Mouse (Mus musculus) spleen, adult 2 months (tissue): ENCODE measurements around the gene Srrt. TPM values are rescaled to one million over a fixed set of nuclear protein-coding genes. Genes with fewer than 3 reads are reported as not detected.
A peak's percentile ranks its signal among the peaks of the same experiment; 100 is the strongest.

Experiments
- DNase-seq, 2 experiments: peaks; one replicate each; pipeline versions ENCODE4 v3.0.0 to v3.0.0-alpha.2; 2012 to 2021; ENCODE audit warnings: low spot score in 2 of 2, low read depth in 1 of 2
- H3K27ac ChIP-seq: fragments of 200-500 bp; 2 replicates; pipeline ENCODE4 v1.5.1; 2012; ENCODE audit warnings: low read length, inconsistent platforms; ENCODE audit not compliant: insufficient read depth
- H3K27me3 ChIP-seq: fragments of 200-500 bp; 2 replicates; pipeline ENCODE4 v1.6.1; 2012; ENCODE audit warnings: mild to moderate bottlenecking, moderate library complexity, low read length, inconsistent platforms; ENCODE audit not compliant: control insufficient read depth, insufficient read depth
- H3K36me3 ChIP-seq: fragments of 200-500 bp; 2 replicates; pipeline ENCODE4 v1.6.1; 2012; ENCODE audit warnings: mild to moderate bottlenecking, low read length, inconsistent platforms; ENCODE audit not compliant: control insufficient read depth, insufficient read depth
- H3K4me1 ChIP-seq: fragments of 200-500 bp; 2 replicates; pipeline ENCODE4 v1.6.1; 2011; ENCODE audit warnings: inconsistent platforms; ENCODE audit not compliant: control insufficient read depth, insufficient read depth, insufficient read length
- H3K4me3 ChIP-seq: fragments of 200-500 bp; 2 replicates; pipeline ENCODE4 v1.5.1; 2011; ENCODE audit warnings: mild to moderate bottlenecking, inconsistent platforms; ENCODE audit not compliant: insufficient read depth, insufficient read length; ENCODE audit errors: extremely low read depth
- CTCF ChIP-seq: fragments of 200-500 bp; IDR thresholded peaks from 2 replicates; pipeline ENCODE4 v1.5.1; 2011; ENCODE audit warnings: mild to moderate bottlenecking, inconsistent platforms; ENCODE audit not compliant: insufficient read depth, insufficient read length, insufficient replicate concordance; ENCODE audit errors: extremely low read depth
- POLR2A ChIP-seq: fragments of 200-500 bp; IDR thresholded peaks from 2 replicates; pipeline ENCODE4 v1.6.1; 2011; ENCODE audit warnings: low read depth, low read length, inconsistent platforms
- WGBS: fragments of 180-500 bp; shearing (Covaris S2); methylation state at CpG from one replicate; pipeline ENCODE4 v1.1.7; 2018; 5-methylcytosine and 5-hydroxymethylcytosine counted together
- polyA plus RNA-seq: library from polyadenylated mRNA; depleted of rRNA; stranded (reverse); fragments of >200 nt; gene quantifications from 2 replicates; pipeline ENCODE4 v1.2.3, GENCODE M21; 2012

Gene Srrt
- polyA plus RNA-seq, 1 experiment, result 172 TPM

DNA sequence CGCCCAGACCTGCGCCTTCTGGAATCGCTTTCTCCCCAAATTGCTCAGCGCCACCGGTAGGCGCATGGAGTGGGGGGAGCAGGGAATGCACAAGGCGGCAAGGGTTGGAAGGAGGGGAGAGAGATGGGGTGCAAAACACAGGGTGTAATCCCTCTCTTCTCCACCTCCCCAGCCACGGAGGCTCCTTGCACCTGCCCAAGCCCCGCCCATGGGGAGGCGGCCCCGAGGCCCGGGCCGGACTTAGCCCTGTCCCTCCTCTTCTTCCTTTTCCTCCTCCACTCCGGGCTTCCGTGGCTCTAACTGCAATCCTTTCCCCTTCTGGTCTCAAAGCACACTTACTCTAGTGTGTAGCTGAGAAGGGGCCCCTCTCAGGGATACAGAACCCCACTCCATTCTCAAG, 14.2 kb downstream of the Srrt start:
- Histone ChIP-seq H3K27me3 (peaks cover 12% of the 10 kb centered on the region), H3K4me1 (peaks cover 13% of the 10 kb centered on the region; the same call in 1 of the 2 replicates), H3K27ac (peak overlapping the region; percentile 69; the same call in 1 of the 2 replicates), H3K36me3 (peaks cover 27% of the 10 kb centered on the region), H3K4me3 (peak overlapping the region; percentile 65)
- DNase-seq, result peak in 1 of 2 experiments; percentile 73
- TF ChIP-seq POLR2A (no peak), CTCF (no peak)
- 0% methylated on average over 14 of the region's 15 CpGs for WGBS

DNA sequence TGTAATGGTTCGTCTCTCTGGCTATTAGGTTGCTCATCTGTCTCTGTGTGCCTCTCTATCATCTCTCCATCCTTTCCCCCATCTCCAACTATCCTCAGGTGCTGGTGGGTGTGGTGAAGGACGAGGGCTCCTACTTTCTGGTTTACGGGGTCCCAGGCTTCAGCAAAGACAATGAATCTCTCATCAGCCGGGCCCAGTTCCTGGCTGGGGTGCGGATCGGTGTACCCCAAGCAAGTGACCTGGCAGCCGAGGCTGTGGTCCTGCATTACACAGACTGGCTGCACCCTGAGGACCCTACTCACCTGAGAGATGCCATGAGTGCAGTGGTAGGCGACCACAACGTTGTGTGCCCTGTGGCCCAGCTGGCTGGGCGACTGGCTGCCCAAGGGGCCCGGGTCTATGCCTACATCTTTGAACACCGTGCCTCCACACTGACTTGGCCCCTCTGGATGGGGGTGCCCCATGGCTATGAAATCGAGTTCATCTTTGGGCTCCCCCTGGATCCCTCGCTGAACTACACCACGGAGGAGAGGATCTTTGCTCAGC, 16.0 kb downstream of the Srrt start:
- H3K4me3 ChIP-seq, result no peak overlapping the region
- WGBS, result 84% methylated on average over 15 of the region's 15 CpGs
- TF ChIP-seq CTCF, result no peak
- no peak for TF ChIP-seq POLR2A
- H3K36me3 ChIP-seq, result peaks cover 10% of the 10 kb centered on the region
- peaks cover 18% of the 10 kb centered on the region for H3K4me1 ChIP-seq
- DNase-seq, result no peak
- no peak overlapping the region for H3K27ac ChIP-seq
- peaks cover 17% of the 10 kb centered on the region for H3K27me3 ChIP-seq

DNA sequence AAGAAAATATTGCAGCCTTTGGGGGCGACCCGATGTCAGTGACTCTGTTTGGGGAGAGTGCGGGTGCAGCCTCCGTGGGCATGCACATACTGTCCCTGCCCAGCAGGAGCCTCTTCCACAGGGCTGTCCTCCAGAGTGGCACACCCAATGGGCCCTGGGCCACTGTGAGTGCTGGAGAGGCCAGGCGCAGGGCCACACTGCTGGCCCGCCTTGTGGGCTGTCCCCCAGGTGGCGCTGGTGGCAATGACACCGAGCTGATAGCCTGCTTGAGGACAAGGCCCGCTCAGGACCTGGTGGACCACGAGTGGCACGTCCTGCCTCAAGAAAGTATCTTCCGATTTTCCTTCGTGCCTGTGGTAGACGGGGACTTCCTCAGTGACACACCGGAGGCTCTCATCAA, 16.8 kb downstream of the Srrt start:
- Histone ChIP-seq H3K36me3 (0 out of 2 replicates have a peak, but pooled peaks cover 4% of the 10 kb centered on the region), H3K27ac (peak overlapping the region; percentile 35; the same call in 1 of the 2 replicates), H3K4me1 (peaks cover 18% of the 10 kb centered on the region), H3K27me3 (peaks cover 17% of the 10 kb centered on the region), H3K4me3 (no peak overlapping the region)
- TF ChIP-seq CTCF (peak; percentile 55; the same call in 1 of the 2 replicates), POLR2A (no peak)
- DNase-seq, result peak in 1 of 2 experiments; percentile 67
- 29% methylated on average over 15 of the region's 15 CpGs for WGBS

DNA sequence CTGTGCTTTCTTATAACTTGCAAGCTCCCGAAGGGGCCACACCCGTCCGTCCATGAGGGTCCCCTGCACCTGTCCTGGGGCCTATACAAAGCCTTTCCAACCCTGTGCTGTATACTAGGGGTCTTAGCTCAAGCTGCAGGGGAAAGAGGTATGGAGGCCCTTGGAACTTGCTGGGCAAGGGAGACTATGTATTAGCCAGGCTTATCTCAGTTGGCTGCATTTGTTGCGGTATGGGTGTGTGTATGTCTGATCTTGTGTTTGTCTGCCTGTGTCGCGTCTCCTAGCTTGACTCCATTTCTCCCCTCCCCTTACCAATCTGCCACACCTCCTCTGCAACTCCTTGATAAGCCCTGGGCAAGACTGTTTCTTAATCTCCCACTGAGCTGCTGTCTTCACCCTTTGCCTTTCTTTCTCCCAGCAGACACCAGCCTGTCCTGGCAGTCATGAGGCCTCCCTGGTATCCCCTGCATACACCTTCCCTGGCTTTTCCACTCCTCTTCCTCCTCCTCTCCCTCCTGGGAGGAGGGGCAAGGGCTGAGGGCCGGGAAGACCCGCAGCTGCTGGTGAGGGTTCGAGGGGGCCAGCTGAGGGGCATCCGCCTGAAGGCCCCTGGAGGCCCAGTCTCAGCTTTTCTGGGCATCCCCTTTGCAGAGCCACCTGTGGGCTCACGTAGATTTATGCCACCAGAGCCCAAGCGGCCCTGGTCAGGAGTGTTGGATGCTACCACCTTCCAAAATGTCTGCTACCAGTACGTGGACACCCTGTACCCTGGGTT, 17.7 kb downstream of the Srrt start:
- Histone ChIP-seq H3K36me3 (no peaks in the 10 kb centered on the region), H3K4me3 (no peak overlapping the region), H3K27me3 (peaks cover 17% of the 10 kb centered on the region), H3K27ac (peak overlapping the region; percentile 61; the same call in 1 of the 2 replicates), H3K4me1 (peaks cover 15% of the 10 kb centered on the region)
- WGBS, result 75% methylated on average over 13 of the region's 13 CpGs
- TF ChIP-seq CTCF, result no peak
- TF ChIP-seq POLR2A, result no peak
- no peak for DNase-seq

DNA sequence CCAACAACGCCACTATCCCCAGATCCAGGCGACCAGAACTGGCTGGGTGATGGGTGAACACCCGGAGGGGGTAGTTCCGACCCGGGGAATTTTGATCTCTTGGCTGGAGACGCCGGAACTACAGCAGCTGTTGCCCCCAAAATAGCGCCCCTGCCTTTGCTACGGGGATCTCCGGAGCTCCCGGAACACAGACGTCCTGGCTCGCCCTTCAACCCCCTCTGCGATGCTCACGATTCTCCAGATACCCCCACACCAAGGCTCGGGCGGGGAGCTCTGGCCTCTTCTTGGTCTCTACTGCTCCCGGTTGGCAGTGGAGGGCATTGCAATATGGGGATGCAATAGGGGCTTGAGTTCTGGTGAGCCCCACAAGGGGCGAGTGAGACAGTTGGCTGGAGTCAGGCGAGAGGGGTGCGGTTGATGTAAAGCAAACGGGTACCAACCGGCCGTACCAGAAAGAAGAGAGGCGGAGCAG, 18.4 kb downstream of the Srrt start:
- DNase-seq, result no peak
- Histone ChIP-seq H3K27me3 (peaks cover 17% of the 10 kb centered on the region), H3K4me3 (0 out of 2 replicates have a peak overlapping the region, but pooled peaks have one; percentile 24), H3K27ac (peak overlapping the region; percentile 61; the same call in 1 of the 2 replicates), H3K36me3 (no peaks in the 10 kb centered on the region), H3K4me1 (peaks cover 14% of the 10 kb centered on the region)
- TF ChIP-seq CTCF, result peak; percentile 2; the same call in 1 of the 2 replicates
- no peak for TF ChIP-seq POLR2A
- 7% methylated on average over 25 of the region's 25 CpGs for WGBS

DNA sequence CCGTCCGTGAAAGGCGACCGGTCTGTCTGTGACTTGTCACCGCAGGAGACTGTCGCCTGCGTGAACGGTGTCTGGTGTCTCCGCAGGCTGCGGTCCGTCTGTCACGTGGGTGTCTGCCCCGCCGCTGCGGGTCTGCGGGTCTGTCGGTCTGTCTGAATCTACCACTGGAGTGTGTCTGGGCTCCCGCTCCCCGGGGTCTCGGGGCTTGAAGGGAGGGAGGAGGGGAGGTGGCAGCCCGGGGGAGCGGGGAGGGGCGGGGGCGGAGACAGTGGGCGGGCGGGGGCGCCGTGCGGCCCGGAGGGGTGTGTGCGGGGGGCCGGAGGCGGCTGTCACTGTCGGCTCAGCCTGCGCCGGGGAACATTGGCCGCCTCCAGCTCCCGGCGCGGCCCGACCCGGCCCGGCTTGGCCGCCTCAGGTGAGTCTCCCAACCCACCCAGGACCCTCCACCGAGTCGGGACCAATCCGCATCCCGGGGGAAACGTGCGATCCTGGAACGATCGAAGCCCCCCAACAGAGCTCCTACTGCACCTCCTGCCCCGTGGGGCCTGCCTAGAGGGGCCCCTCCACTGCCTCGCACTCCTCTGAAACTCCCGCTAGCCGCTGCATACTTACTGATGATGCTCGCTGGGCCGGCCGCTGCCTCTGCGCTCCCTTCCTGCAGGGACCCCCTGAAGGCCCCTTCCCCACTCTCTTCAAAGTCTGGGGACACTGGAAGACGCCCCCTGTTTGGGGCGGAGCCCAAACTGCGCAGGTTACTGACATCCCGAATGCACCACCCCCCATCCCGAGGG, 19.3 kb downstream of the Srrt start:
- Histone ChIP-seq H3K27ac (peak overlapping the region; percentile 21; the same call in 1 of the 2 replicates), H3K4me3 (peak overlapping the region; percentile 48; the same call in 1 of the 2 replicates), H3K36me3 (no peaks in the 10 kb centered on the region), H3K4me1 (peaks cover 10% of the 10 kb centered on the region), H3K27me3 (peaks cover 17% of the 10 kb centered on the region)
- TF ChIP-seq POLR2A, result no peak
- TF ChIP-seq CTCF, result no peak
- 2% methylated on average over 53 of the region's 65 CpGs for WGBS
- no peak for DNase-seq
